Mouse (Mus musculus) olfactory bulb, adult 2 months (tissue): Measurements from ENCODE around the gene Bcr.

Experiments
- CTCF ChIP-seq: fragments of 200-500 bp; IDR thresholded peaks from 2 replicates; pipeline ENCODE4 v1.5.1; 2012; ENCODE audit warnings: low read depth, mild to moderate bottlenecking, low read length, moderate library complexity; ENCODE audit not compliant: insufficient read depth
- POLR2A ChIP-seq: fragments of 200-500 bp; IDR thresholded peaks from 2 replicates; pipeline ENCODE4 v1.6.1; 2012; ENCODE audit warnings: mild to moderate bottlenecking, low read depth, low read length, moderate library complexity; ENCODE audit not compliant: insufficient read depth

GRCm38 (mm10) chr10:75085330-75085729, 24.9 kb downstream of the Bcr start:
- no peak for TF ChIP-seq POLR2A
- no peak for TF ChIP-seq CTCF
